Mouse (Mus musculus): ENCODE measurements around the gene Adamtsl5. TPM values are rescaled to one million over a fixed set of nuclear protein-coding genes. Genes with fewer than 3 reads are reported as not detected.

The Adamtsl5 gene
- total RNA-seq (2021) = 10 to 100 TPM; 32.5 to 37.0 TPM
- long read RNA-seq, experiment 1, transcript Adamtsl5-201 (13 exons, 1,957 nt) = major isoform, 5 of 31 reads
- long read RNA-seq, experiment 1, partial matches to known transcripts = 7 of 31 reads
- long read RNA-seq, experiment 1, other reads (novel, unspliced or antisense) = 15 of 31 reads
- long read RNA-seq, experiment 2, partial matches to known transcripts = 6 of 28 reads
- long read RNA-seq, experiment 2, other reads (novel, unspliced or antisense) = 17 of 28 reads

DNA sequence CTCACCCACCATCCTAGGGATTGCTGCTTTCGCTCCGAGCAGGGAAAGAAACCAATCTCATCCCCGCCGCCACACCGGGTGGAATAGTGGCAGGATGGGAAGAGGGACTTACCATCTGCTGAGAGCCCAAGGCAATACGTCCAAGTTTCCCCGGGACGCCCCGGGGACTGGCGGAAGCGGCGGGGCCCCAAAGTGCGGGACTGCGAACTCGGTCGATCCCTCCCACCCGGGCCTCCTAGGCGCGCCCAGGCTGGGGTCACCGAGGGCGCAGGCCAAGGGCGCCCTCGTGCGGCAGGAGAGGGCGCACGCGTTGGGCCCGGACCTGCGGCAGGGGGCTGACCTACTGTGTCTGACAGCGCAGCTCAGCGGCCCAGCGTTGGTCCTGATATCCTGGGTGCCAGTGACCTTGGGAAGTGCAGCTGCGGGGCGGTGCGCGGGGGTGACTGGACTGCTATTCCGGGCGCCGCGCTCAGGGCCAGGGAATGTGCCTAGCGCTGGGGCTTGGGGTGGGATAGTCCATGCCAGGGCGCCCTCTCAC is at the start of gene Adamtsl5:
TSS of gene Adamtsl5 (minus strand) at position 169 of the 538 bp plus-strand sequence.
- peak; percentile 79 for DNase-seq (ENCODE audit: low spot score)

DNA sequence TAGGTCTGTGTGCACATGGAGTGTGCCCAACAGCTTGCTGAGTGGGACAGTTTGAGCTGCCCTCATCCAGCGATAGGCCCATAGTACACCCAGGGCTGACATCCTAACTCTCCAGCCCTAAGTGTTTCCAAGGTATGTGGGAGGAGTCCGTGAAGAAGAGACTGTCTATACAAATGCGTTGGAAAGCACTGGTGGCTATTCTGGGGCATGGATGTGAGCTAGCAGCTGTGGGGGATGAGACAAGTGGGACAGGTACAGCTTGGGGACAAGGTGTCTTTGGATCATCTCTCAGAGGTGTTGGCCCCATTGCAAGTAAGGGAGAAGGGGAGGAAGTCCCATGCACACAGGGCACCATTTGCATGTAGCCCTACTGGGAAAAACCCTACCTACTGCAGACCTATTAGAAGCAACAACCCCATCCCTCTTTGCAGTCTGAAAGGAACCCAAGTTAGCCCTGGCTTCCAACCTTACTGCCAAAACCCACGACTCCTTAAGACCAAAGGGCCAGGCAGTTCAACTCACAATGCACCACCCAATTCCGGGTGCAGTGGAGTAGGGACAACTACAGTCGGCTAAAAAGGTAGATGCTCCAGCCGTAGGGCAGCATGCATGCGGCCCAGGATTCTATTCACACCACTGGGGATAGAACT is 49.4 kb upstream of the Adamtsl5 start:
- no peak for DNase-seq (ENCODE audit: low spot score)

DNA sequence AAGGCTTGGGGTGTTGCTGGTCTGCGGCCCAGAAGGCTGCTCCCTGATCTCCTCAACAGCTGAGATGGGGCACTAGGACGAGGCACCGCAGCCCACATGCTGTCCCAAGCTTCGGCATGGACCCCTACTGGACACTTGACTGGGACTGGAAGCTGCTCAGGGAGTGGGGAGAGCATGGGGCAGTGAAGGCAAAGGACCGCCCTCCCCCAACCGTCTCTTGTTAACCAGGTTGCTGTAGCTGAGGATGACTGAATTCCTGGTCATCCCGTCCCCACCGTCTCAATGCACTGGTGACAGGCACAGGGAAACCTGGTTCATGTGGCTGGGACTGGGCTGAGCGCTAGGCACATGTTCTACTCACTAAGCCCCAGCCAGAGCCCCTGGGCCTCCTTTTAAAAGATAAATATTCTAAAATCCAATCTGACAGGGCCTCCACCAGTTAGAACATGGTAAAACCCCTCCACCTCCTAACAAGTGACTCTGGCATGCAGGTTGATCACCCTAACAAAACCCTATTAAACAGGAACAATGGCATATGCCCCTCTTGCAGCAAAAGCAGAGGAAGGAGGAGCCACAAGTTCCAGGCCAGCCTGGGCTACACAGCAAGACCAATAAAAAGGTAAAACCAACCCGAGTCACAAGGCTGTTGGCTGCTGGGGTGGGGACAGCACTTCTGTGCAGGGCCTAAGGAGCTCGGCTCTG is 48.8 kb upstream of the Adamtsl5 start:
- DNase-seq (ENCODE audit: low spot score) = no peak

GRCm38 (mm10) chr10:80395025-80395627 is 46.9 kb upstream of the Adamtsl5 start:
- no peak for DNase-seq (ENCODE audit: low spot score)

- DNase-seq (ENCODE audit: low spot score) = no peak
These were observed 44.5 kb upstream of the Adamtsl5 start for GRCm38 (mm10) chr10:80392687-80393086.

DNA sequence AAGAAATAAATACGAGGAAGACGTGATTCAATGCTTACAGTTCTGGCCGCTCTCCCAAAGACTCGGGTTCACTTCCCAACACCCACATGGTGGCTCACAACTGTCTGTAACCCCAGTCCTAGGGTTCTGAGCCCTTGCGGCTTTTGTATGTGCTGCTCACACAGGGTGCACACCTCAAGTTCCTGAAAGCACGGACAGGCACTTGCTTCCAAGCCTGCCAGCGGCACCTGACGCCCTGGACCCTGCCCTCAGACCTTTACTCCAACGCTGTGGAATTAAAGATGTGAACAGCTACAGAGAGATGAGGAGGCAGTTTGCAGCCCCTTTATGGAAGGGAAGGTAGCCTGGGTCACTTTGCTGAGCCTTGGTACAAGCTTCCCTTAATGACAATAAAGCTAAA is 42.5 kb upstream of the Adamtsl5 start:
- no peak for DNase-seq (ENCODE audit: low spot score)

GRCm38 (mm10) chr10:80389185-80389708 is 41.0 kb upstream of the Adamtsl5 start:
- DNase-seq (ENCODE audit: low spot score) = no peak

GRCm38 (mm10) chr10:80388731-80389130 is 40.5 kb upstream of the Adamtsl5 start:
- no peak for DNase-seq (ENCODE audit: low spot score)

DNA sequence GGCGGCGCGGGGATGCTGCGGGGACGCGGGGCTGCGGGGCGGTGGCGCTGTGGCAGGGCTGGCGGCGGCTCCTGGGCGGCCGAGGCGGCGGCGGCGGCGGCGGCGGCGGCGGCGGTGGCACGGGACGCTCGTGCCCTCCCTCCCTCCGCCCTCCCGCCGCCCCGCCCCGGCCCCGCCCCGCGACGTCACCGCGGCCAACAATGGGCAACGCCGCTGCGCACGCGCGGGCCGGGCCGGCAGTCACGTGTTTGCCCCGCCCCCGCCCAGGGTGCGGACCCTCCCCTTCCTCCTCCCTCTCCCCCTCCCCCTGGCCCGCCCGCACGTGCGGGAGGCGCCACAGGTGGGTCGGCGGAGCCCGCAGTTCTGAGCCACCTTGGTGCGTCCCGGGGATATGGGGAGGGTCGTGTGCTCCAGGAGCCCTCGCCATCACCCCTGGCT is 39.3 kb upstream of the Adamtsl5 start, which contains the start of gene Mex3d:
TSS of gene Mex3d (minus strand) at position 138 of the 438 bp plus-strand sequence.
- peak; percentile 78 for DNase-seq (ENCODE audit: low spot score)

GRCm38 (mm10) chr10:80386735-80387471 is 38.7 kb upstream of the Adamtsl5 start:
- no peak for DNase-seq (ENCODE audit: low spot score)

GRCm38 (mm10) chr10:80385811-80386734 is 37.9 kb upstream of the Adamtsl5 start:
- no peak for DNase-seq (ENCODE audit: low spot score)

DNA sequence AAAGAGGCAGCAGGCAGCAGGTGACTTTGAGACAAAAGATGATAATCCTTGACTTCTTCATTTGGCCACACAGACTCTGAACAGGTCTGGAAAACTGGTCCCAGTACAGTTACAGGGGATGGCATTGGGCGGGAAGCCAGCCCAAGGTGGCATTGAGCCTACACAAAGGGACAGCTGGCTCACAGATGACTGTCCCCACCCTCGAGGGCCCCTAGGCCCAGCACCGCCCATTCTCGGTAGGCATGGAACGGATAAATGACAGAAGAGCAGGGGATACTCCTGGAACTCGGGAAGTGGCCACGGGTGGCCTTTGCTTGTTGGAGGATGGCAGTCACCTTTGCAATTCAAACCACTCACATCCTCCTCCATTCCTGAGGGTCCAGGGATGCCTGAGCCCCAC is 37.1 kb upstream of the Adamtsl5 start:
- no peak for DNase-seq (ENCODE audit: low spot score)

DNA sequence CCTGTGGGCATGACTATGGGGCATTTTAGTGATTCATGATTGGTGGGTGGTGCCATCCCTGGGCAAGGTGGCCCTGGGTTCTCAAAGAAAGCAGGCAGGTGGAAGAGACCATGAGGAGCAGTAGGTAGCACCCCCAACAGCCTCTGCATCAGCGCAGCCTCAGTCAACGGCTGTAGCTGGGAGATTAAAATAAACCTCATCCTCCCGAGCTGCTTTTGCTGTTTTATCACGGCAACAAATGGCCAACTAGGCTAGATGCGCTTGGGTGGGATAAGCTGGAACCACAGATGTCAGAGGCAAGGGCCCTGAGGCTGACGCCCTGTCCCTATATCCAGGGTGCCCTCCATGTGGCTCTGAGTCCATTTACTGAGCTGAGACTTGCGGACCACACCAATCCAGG is 36.5 kb upstream of the Adamtsl5 start:
- DNase-seq (ENCODE audit: low spot score) = no peak

GRCm38 (mm10) chr10:80384115-80384639 is 36.0 kb upstream of the Adamtsl5 start:
- DNase-seq (ENCODE audit: low spot score) = no peak

DNA sequence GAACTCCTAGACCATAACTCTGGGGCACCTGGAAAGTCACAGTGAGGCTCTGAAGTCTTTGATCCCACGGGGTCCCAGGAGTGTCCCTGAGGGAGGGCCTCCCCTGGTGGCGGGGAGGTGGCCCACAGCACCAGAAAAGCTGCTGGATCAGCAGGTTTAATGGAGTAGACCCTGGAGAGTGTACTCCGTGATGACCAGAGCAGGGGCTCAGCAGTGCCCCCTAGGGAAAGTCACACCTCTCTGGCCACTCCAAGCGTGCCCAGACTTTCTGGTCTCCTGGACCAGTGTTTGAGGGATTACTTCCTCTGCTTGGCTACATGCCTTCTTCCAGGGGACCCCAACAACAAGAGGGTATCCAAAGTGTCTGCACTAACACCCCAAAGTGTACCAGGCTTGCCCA is 35.2 kb upstream of the Adamtsl5 start:
- DNase-seq (ENCODE audit: low spot score) = no peak

- DNase-seq (ENCODE audit: low spot score) = no peak
These were observed 34.6 kb upstream of the Adamtsl5 start for GRCm38 (mm10) chr10:80382641-80383365.

DNA sequence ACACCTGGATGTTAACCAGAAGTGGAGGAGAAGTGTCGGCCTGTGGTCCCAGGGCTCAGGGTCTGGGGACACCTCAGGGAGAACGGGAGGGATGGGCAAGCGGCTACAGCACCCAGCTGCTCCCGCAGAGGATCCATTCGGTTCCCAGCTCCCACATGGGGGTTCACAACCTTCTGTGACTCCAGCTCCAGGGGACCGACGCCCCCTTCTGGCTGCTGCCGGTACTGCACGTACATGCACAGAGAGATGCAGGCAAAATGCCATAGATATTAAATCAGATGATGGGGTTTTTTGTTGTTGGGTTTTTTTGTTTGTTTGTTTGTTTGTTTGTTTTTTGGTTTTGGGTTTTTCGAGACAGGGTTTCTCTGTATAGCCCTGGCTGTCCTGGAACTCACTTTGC is 29.5 kb upstream of the Adamtsl5 start:
- no peak for DNase-seq (ENCODE audit: low spot score)

- DNase-seq (ENCODE audit: low spot score) = peak; percentile 92
These were observed 27.9 kb upstream of the Adamtsl5 start for GRCm38 (mm10) chr10:80376160-80376559.

GRCm38 (mm10) chr10:80374063-80374462 is 25.9 kb upstream of the Adamtsl5 start:
- DNase-seq (ENCODE audit: low spot score) = peak; percentile 79
